8 mouse cellular contexts compared by ENCODE assay signal in genomic region chr2:174075673-174076432, GRCm38 (mm10). TPM values are rescaled to one million over a fixed set of nuclear protein-coding genes. Genes with fewer than 3 reads are reported as not detected.
DNase-seq lines count a peak whose midpoint lies in the region; ATAC-seq lines count a peak whose summit lies in the region.

Stx16 (plus strand) TSS chr2:174076308.

- no peaks in the 10 kb centered on the region for H3K9me3 ChIP-seq in hindbrain, embryonic 11.5 days (ENCODE audit: control insufficient read depth, low read length)

- peak within 1 kb of the TSS; percentile 81 for H3K4me3 ChIP-seq in hindbrain, embryonic 11.5 days (ENCODE audit: low read depth, low read length)

- WGBS in hindbrain, embryonic 11.5 days: under 1% methylated on average over 32 of the region's 32 CpGs

- H3K27ac ChIP-seq in hindbrain, embryonic 11.5 days (ENCODE audit: low read depth, low read length): peak within 1 kb of the TSS; percentile 94

- no peaks in the 10 kb centered on the region for H3K27me3 ChIP-seq in hindbrain, embryonic 11.5 days (ENCODE audit: control insufficient read depth, insufficient read depth, low read length)

- H3K4me2 ChIP-seq in hindbrain, embryonic 11.5 days (replicated peaks; ENCODE audit: low read depth, low read length): peak within 1 kb of the TSS; percentile 91

- DNase-seq in Muller cell, postnatal 12 days (ENCODE audit: inconsistent ontology term): peak; percentile 98
- peak; percentile 94 for DNase-seq in cerebellum, adult 9-11 months
- peak; percentile 76 to 94 for DNase-seq in frontal cortex, adult 2 months (ENCODE audit: extremely low spot score in 1 of 2, low spot score in 1 of 2)
- DNase-seq in hindbrain, embryonic 11.5 days (ENCODE audit: low spot score): peak; percentile 92
- peak; percentile 96 to 97 for DNase-seq in layer of hippocampus, postnatal 10 days (ENCODE audit: low spot score in 2 of 2)
- peak; percentile 97 for DNase-seq in lung, postnatal 10 days
- peak; percentile 96 for DNase-seq in ovary, postnatal 36 days (ENCODE audit: low spot score)
- DNase-seq in thymus, postnatal 25 days: peak; percentile 92

- H3K36me3 ChIP-seq in hindbrain, embryonic 11.5 days (ENCODE audit: control insufficient read depth, insufficient read depth, low read length): no peaks in the 10 kb centered on the region

- peak; percentile 89 for ATAC-seq in hindbrain, embryonic 11.5 days (ENCODE audit: low FRiP score)

- H3K9ac ChIP-seq in hindbrain, embryonic 11.5 days (ENCODE audit: low read depth, low read length): peak within 1 kb of the TSS; percentile 88

- H3K4me1 ChIP-seq in hindbrain, embryonic 11.5 days (replicated peaks; ENCODE audit: control insufficient read depth, insufficient read depth, low read length): peaks cover 6% of the 10 kb centered on the region

RNA-seq across cellular contexts. Expression of gene Stx16, which starts in this region (rescaled TPM):
- polyA plus RNA-seq in frontal cortex, adult 2 months (2012; rRNA removed): 66.2 and 73.0 TPM in 2 replicates
- polyA plus RNA-seq in hindbrain, embryonic 11.5 days (2014; fragmentation: Nextera tagmentation; extraction: Ambion mirVana): 8.5 and 9.8 TPM in 2 replicates
- total RNA-seq in layer of hippocampus, postnatal 10 days (2021): 10 to 100 TPM; 40.2 to 42.7 TPM

Comparison
In these comparisons a context has a peak if more than half of its experiments do, and no peak if none do; other contexts are left out.
1. Peak in every context shown above with its lines: DNase-seq, ATAC-seq, H3K4me3 ChIP-seq and H3K27ac ChIP-seq.